Mouse (Mus musculus): ENCODE measurements around the gene Glod5. TPM values are rescaled to one million over a fixed set of nuclear protein-coding genes. Genes with fewer than 3 reads are reported as not detected.

Glod5 gene
- polyA plus RNA-seq (2015; fragmentation: Nextera tagmentation; extraction: Ambion mirVana) = 0.21 TPM in 1 of 2 replicates, not detected in the other

DNA sequence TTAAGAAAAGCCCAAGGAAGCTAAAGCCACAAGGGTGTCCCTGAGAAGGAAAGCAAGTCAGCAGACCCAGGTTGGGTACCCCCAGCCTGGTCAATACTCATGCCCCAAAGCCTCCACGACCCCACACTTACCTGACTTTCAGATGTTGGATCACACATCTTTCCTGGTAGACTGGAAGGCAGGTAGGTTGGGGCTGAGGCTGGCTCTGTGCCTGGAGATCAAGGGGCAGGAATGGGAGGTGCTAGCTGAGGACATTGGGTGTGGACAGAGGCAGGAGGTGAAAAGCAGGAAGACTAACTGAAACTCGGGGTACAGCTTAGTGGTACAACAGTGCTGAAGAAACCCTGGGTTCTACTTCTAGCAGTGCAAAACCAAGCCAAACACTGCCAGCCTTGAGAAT is at the start of gene Glod5:
TSS of gene Glod5 (minus strand) at position 207 of the 400 bp plus-strand sequence.

DNA sequence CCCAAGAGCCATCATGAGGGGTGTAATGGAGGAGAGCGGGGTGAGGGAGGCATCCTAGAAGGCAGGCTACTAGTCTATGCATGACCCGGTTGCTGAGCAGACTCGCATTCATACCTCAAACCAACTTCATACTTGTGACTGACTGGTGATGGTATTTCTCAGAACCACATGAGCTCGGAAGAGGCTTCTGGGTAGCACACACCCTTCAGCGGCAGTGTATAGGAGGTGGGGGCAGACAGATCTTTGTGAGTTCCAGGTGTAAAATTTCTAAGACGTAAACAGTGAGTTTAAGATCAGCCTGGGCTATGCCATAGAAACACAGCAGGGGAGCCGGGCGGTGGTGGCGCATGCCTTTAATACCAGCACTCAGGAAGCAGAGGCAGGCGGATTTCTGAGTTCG is 40.4 kb downstream of the Glod5 start, which contains the start of gene Gata1:
TSS of gene Gata1 (minus strand) at position 180 of the 400 bp plus-strand sequence.

Other genes starting within 250 kb of the Glod5 start
- 26.0 and 30.5 TPM in 2 replicates for gene Gripap1, start 228.7 kb downstream of the Glod5 start, polyA plus RNA-seq (2015; fragmentation: Nextera tagmentation; extraction: Ambion mirVana)
- gene Kcnd1, start 196.2 kb downstream of the Glod5 start, polyA plus RNA-seq (2015; fragmentation: Nextera tagmentation; extraction: Ambion mirVana) = 1.8 and 2.8 TPM in 2 replicates
- gene Otud5, start 177.1 kb downstream of the Glod5 start, polyA plus RNA-seq (2015; fragmentation: Nextera tagmentation; extraction: Ambion mirVana) = 37.5 and 39.6 TPM in 2 replicates
- gene Pim2, start 140.2 kb downstream of the Glod5 start, polyA plus RNA-seq (2015; fragmentation: Nextera tagmentation; extraction: Ambion mirVana) = 5.9 and 7.2 TPM in 2 replicates
- gene Slc35a2, start 134.5 kb downstream of the Glod5 start, polyA plus RNA-seq (2015; fragmentation: Nextera tagmentation; extraction: Ambion mirVana) = 20.8 and 30.2 TPM in 2 replicates
- 117 and 159 TPM in 2 replicates for gene Pqbp1, start 119.2 kb downstream of the Glod5 start, polyA plus RNA-seq (2015; fragmentation: Nextera tagmentation; extraction: Ambion mirVana)
- 156 and 183 TPM in 2 replicates for gene Timm17b, start 119.1 kb downstream of the Glod5 start, polyA plus RNA-seq (2015; fragmentation: Nextera tagmentation; extraction: Ambion mirVana)
- gene Gm10491, start 110.7 kb downstream of the Glod5 start, polyA plus RNA-seq (2015; fragmentation: Nextera tagmentation; extraction: Ambion mirVana) = not detected in 2 replicates
- not detected in 2 replicates for gene Gm10490, start 109.0 kb downstream of the Glod5 start, polyA plus RNA-seq (2015; fragmentation: Nextera tagmentation; extraction: Ambion mirVana)
- 100 and 170 TPM in 2 replicates for gene Pcsk1n, start 98.7 kb downstream of the Glod5 start, polyA plus RNA-seq (2015; fragmentation: Nextera tagmentation; extraction: Ambion mirVana)
- not detected in 2 replicates for gene Eras, start 89.9 kb downstream of the Glod5 start, polyA plus RNA-seq (2015; fragmentation: Nextera tagmentation; extraction: Ambion mirVana)
- gene Hdac6, start 70.6 kb downstream of the Glod5 start, polyA plus RNA-seq (2015; fragmentation: Nextera tagmentation; extraction: Ambion mirVana) = 10.8 and 15.4 TPM in 2 replicates
- gene Gata1, start 40.4 kb downstream of the Glod5 start, polyA plus RNA-seq (2015; fragmentation: Nextera tagmentation; extraction: Ambion mirVana) = 2.4 and 5.5 TPM in 2 replicates
- gene Suv39h1, start 56.3 kb upstream of the Glod5 start, polyA plus RNA-seq (2015; fragmentation: Nextera tagmentation; extraction: Ambion mirVana) = 14.9 and 17.8 TPM in 2 replicates
- gene Was, start 72.0 kb upstream of the Glod5 start, polyA plus RNA-seq (2015; fragmentation: Nextera tagmentation; extraction: Ambion mirVana) = 0.55 and 0.75 TPM in 2 replicates
- 16.7 and 20.3 TPM in 2 replicates for gene Wdr13, start 114.4 kb upstream of the Glod5 start, polyA plus RNA-seq (2015; fragmentation: Nextera tagmentation; extraction: Ambion mirVana)
- 544 and 678 TPM in 2 replicates for gene Rbm3, start 127.4 kb upstream of the Glod5 start, polyA plus RNA-seq (2015; fragmentation: Nextera tagmentation; extraction: Ambion mirVana)
- gene Tbc1d25, start 157.7 kb upstream of the Glod5 start, polyA plus RNA-seq (2015; fragmentation: Nextera tagmentation; extraction: Ambion mirVana) = 6.7 and 6.8 TPM in 2 replicates
- gene Ebp, start 175.0 kb upstream of the Glod5 start, polyA plus RNA-seq (2015; fragmentation: Nextera tagmentation; extraction: Ambion mirVana) = 34.7 and 50.8 TPM in 2 replicates
- gene Porcn, start 188.0 kb upstream of the Glod5 start, polyA plus RNA-seq (2015; fragmentation: Nextera tagmentation; extraction: Ambion mirVana) = 6.6 and 7.5 TPM in 2 replicates
- 22.2 and 27.2 TPM in 2 replicates for gene Ftsj1, start 233.9 kb upstream of the Glod5 start, polyA plus RNA-seq (2015; fragmentation: Nextera tagmentation; extraction: Ambion mirVana)